Mouse (Mus musculus) 3134 (cell line): ENCODE data around the gene Cd209a.

ENCODE experiments used
- DNase-seq: peaks from one replicate; pipeline ENCODE4 v3.0.0-alpha.2; 2011; ENCODE audit warnings: low spot score; ENCODE audit not compliant: insufficient read length; ENCODE audit errors: extremely low read depth

The Cd209a gene

DNA sequence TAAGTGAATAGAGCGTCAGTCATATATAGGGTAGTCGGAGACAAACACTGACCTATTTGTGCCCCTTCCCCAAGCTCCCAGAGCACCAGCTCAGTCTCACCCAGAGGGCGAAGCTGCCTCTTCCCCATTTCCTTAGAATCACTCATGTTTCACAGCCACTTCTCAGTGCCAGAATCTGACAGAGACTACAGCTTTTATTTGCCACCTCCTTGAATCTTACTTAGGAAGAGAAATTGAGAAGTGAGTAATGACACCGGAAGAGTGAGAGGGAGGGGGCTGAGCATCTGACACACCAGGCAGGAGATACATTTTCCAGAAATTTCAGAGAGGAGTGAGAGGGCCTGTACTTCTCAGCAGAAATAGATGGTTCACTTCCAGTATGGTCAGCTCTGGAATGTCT is at the start of gene Cd209a:
Gene Cd209a (minus strand): TSS at position 224 of the 400 bp plus-strand sequence.
- DNase-seq, result no peak

DNA sequence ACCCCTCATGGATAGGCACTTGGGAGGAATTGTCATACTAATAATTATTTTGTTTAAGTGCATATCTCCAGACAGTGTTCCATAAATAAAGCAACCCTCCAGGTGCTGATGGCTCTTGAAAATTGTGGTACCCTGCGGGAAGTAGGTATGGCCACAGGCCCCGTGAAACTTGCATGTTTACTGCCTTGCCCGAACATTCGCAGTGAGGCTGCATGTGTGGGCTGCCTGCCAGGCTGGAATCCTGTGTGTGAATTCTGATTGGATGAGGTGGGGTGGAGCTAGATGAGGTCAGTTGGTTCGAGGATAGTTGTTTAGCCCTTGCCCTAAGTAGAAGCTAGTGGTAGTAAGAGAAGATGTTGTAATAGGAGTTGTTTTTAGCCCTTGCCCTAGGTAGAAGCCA is 19.9 kb upstream of the Cd209a start:
- DNase-seq, result peak; percentile 52

DNA sequence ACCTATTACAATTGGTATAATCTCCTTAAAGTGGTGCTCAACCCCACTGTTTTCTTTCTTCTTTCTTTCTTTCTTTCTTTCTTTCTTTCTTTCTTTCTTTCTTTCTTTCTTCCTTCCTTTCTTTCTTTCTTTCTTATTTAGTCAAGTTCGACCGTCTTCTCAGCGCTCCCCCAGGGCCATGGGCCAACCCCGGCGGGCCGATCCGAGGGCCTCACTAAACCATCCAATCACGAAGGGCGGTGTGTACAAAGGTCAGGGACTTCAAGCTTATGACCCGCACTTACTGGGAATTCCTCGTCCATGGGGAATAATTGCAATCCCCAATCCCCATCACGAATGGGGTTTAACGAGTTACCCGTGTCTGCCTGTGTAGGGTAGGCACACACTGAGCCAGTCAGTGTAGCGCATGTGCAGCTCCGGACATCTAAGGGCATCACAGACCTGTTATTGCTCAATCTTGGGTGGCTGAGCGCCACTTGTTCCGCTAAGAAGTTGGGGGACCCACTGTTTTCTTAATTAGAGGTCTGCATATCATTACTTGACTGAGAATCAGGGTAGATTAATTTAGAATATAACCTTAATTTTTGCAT is 5.6 kb upstream of the Cd209a start:
- DNase-seq, result peak; percentile 83

DNA sequence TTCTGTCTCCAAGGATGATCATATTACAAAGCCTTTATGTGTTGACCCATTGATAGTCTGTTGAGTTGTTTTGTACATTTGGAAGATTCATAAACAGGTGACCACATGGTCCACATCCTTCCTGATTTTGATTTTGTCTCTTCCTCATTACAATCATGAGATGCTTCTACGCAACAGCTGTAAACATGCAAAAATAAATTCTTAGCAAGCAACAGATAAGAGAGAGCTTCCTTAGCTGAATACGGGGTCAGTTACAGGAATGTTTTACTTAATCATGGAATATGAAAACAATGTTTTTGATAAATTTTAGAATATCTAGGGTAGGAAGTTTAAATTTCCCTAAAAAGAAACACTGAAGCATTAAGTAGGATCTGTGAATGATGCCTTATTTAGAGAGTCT is 11.8 kb downstream of the Cd209a start:
- no peak for DNase-seq

DNA sequence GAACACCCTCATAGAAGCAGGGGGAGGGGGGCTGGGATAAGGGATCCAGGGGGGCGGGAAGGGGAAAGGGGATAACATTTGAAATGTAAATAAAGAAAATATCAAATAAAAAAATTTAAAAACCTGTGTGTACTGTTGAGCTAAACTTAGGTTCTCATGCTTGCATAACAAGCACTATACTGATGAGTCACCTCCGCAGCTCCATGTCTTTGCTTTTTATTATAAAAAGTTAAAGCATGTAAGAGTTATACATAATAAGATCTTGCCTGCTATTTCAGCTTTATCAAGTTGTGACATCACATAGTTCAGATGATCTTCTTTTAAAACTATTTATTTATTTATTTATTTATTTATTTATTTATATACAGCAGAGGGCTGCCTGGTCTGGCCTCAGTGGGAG is 13.2 kb downstream of the Cd209a start:
- no peak for DNase-seq

DNA sequence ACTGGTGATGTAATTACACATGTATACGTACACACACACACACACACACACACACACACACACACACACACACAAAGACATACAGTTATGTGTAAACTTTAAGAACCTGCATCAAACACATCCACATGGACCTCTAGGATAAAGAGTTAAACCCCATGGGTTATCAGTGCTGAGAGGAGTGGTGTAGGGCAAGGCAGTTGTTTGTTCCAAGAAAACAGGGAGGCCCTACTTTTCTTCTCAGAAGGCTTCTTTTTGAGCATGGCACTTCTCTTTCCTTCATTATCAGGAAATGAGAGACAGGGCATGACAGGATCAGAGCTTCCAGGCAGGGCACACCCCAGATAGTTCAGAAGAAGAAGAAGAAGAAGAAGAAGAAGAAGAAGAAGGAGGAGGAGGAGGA is 14.7 kb downstream of the Cd209a start:
- no peak for DNase-seq

DNA sequence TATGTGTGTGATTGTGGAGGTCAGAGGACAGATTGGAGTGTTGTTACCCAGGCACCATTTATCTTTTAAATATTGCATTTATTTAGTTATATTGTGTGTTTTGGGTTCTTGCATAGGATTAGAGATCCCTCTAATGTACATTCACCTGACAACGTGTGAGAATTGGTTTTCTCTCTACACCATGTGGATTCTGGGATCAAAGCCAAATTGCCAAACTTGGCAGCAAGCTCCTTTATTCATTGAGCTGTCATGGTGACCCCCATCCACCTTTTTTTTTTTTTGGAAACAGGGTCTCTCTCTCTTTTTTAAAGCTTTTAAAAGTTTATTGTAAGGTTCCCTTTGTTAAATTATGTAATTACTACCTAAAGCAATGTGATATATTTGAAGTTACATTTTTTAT is 27.7 kb downstream of the Cd209a start:
- DNase-seq, result no peak

DNA sequence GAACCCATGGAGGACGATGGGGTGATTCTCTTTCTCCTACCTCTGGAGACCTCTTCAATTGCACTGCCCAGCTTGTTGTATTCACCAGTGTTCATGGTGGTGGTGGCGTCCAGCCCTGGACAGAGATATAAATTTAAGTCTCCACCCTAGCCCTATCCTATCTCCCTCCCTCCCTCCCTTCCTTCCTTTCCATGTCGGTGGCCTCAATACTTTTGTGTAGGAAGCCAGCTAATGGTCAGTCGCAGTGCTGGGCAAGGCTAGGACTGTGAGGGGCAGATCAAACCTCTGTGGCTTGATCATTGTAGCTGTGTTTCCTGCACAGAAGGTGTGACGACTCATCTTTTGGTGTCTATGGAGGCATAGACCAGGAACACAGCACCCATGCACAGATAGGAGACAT is 28.2 kb downstream of the Cd209a start, which contains the start of gene Clec4g:
Gene Clec4g (minus strand): TSS at position 101 of the 400 bp plus-strand sequence.
- no peak for DNase-seq

DNA sequence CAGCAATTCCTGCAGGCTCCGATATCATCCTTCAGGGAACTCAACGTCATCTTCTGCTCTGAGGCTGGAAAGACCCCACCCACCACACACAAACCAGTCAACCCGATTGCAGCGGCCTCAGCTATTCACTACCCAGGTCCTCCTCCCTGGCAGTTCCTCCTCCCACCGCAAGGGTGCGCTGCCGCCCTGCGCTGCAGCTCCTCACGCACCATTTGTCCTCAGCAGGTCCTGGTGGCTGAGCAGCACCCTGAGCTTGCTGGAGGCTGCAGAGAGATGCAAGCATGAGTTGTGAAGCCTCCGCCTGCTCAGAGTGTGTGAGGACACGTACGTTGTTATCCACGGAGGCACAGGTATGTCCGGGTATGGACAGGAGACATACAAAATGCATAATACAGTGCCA is 30.2 kb downstream of the Cd209a start:
- DNase-seq, result peak; percentile 72

DNA sequence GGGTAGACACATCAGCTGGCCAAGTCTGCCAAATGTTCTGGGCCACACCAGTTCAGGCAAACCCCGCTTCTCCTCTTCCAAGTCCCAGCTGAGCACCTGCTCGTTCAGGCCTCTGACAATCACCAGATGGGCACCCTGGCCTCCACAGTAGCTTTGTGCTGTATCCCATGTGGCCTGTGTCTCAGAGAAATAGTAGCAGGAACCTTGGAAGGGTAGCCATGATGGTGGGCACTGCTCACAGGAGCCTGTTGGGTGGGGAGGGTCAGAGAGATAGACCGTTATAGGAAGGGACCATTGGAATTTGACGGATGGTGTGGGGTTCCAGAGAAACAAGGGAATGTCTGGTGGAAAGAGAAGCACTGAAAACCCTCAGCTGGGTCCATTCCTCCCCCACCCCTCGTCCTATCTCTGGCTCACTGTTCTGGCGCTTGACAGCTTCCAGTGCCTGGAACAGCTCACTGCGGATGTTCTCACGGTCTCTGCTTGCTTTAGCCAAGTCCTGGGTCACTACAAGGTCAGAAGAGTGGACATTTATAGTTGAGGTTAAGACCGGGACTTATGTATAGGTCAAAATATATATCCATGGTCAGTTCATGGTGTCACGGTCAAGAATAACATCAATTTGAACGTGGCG is 31.3 kb downstream of the Cd209a start:
- no peak for DNase-seq

DNA sequence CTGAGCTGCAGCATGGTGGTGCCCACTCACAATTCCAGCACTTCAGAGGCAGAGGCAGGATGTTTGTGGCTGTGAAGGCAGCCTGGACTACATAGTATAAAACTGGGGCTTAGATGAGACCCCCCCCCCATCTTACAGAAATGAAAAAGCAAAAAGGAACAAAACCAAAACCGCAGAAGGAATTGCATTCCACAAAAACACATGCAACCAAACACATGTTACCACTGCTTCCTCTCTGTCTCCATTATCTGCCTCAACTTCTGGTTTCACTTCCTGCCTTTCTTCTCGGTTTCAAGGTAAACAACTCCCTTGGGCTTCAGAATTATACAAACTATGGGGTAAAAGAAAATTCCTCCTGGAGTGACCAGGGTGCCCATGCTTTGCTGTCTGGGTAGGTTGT is 37.1 kb downstream of the Cd209a start:
- DNase-seq, result no peak

DNA sequence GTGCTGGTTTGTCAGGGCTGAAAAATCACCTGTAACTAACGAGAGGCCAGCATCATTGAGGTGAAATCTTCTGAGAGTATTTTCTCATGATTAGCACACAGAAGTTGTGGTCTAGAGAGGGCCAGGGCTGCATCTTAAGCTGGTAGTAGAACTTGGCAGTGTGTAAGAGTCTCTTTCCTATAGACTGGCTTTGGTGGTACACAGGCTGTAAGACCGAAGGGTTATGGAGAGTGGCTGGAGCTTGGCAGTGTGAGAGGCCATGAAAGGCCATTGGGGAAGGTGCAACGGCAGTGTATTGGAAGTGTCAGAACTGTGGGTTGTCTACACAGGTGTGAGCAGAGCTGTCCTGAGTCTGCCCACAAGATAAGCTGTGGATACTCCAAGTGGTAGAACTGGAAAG is 38.5 kb downstream of the Cd209a start:
- no peak for DNase-seq

DNA sequence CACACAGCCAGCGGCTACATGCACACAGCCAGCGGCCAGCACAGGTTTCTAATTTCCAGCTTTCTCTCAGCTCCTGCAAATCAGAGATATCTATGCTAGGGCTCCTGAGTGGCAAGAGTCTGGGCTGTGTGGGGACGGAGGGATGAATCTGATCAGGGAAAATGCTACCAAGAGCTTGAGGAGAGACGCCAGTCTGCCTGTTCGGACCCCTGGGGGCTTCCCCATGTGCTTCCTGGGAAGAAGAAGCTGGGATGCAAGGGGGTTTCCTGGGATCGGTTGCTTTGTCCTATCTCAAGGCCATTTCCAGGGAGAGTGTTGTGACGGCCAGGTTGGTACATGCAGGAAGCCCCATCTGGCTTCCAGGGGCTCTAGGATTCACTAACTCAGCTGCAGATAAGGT is 41.2 kb downstream of the Cd209a start:
- DNase-seq, result no peak

DNA sequence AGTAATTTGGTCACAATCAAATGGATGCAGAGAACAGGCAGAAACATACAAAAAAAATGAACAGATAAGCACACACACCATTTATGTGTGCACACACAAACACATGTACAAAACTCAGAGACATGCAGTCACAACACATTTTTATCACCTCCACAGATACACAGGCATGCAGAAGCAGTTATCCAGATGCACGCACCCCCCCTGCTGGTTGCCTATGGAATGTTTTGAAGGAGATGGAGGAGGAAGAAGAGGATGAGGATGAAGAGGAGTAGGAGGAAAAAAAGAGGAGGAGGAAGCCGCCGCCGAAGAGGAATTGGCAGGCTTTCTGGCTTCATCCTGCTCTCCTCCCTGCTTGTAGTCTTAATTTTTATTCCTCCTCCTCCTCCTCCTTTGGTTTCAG is 43.1 kb downstream of the Cd209a start:
- no peak for DNase-seq

DNA sequence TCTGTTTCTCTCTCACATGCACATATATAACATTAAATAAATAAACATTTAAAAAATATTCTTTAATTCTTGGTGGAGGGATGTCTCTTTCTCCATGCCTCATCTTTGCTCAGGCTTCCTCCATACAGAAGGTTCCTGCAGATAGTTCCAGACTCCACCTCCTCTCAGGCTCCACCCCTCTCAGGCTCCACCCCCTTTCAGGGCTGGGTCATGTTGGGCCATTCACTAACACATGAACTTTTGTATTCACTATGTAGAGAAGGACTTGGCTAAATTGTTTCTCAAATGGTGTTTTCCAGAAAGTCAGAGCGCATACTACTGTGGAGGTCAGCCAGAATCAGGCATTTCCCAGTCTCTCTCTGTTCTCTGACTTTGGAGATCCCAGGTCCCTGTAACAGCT is 47.3 kb downstream of the Cd209a start:
- DNase-seq, result no peak

DNA sequence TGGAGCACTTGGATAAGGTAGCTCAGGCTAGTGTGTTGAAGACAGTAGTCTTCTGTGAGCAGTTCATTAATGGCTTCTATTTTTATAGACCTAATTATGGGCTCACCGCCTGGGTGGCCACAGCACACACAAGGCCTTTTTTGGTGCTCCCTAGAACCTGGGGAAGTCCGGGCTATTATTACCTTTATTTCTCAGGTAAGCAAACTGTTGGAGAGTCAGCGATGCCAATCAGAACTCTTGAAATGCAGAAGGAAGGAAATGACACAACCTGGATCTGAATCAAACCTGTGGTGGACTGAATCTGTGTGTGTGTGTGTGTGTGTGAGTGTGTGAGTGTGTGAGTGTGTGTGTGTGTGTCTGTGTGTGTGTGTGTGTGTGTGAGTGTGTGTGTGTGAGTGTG is 54.7 kb downstream of the Cd209a start, which contains the start of gene Fcer2a:
Gene Fcer2a (minus strand): TSS at position 55 of the 400 bp plus-strand sequence.
- DNase-seq, result no peak
